Mouse (Mus musculus): ENCODE data around the gene Cdc42ep1. TPM values are rescaled to one million over a fixed set of nuclear protein-coding genes. Genes with fewer than 3 reads are reported as not detected.
"Not testable (repeated sequence)": the region's sequence is repeated elsewhere in the genome, so short reads cannot be mapped to it uniquely, and the experiment has no call there.

Cdc42ep1 gene
- polyA plus RNA-seq, 1 experiment from 2014 or later = 15.9 TPM

- peak overlapping the region; percentile 96 for H3K27ac ChIP-seq (ENCODE audit: low read depth, low read length)
- no peak; the same call in 1 of the 2 replicates for ATAC-seq
- no peaks in the 10 kb centered on the region for H3K27me3 ChIP-seq (replicated peaks; ENCODE audit: control insufficient read depth, insufficient read depth, low read length)
- WGBS = under 1% methylated on average over 16 of the region's 17 CpGs
- H3K9ac ChIP-seq (ENCODE audit: low read depth, low read length) = peak overlapping the region; percentile 75
- peaks cover 8% of the 10 kb centered on the region for H3K36me3 ChIP-seq (ENCODE audit: control insufficient read depth, insufficient read depth, low read length)
- H3K4me1 ChIP-seq (ENCODE audit: control insufficient read depth, insufficient read depth, low read depth, low read length) = peaks cover 21% of the 10 kb centered on the region
- peak overlapping the region; percentile 97 for H3K4me2 ChIP-seq (ENCODE audit: low read length)
- no peaks in the 10 kb centered on the region for H3K9me3 ChIP-seq (ENCODE audit: control insufficient read depth, low read length)
- peak overlapping the region; percentile 62 for H3K4me3 ChIP-seq (ENCODE audit: low read length)
These were observed 35.5 kb downstream of the Cdc42ep1 start for GRCm38 (mm10) chr15:78877810-78878390.

- H3K4me2 ChIP-seq (ENCODE audit: low read length); H3K4me3 ChIP-seq (ENCODE audit: low read length); H3K27ac ChIP-seq (ENCODE audit: low read depth, low read length); ATAC-seq; H3K9me3 ChIP-seq (ENCODE audit: control insufficient read depth, low read length); H3K27me3 ChIP-seq (replicated peaks; ENCODE audit: control insufficient read depth, insufficient read depth, low read length); H3K9ac ChIP-seq (ENCODE audit: low read depth, low read length): not testable (repeated sequence)
- WGBS = 77% methylated on average over 7 of the region's 7 CpGs
- Histone ChIP-seq H3K4me1 (ENCODE audit: control insufficient read depth, insufficient read depth, low read depth, low read length) (peaks cover 21% of the 10 kb centered on the region), H3K36me3 (ENCODE audit: control insufficient read depth, insufficient read depth, low read length) (peaks cover 18% of the 10 kb centered on the region)
These were observed 36.5 kb downstream of the Cdc42ep1 start for GRCm38 (mm10) chr15:78878792-78879516.

GRCm38 (mm10) chr15:78880432-78880831 is 38.0 kb downstream of the Cdc42ep1 start:
- H3K9ac ChIP-seq (ENCODE audit: low read depth, low read length) = peak overlapping the region; percentile 22; the same call in 1 of the 2 replicates
- H3K9me3 ChIP-seq (ENCODE audit: control insufficient read depth, low read length) = no peaks in the 10 kb centered on the region
- H3K27ac ChIP-seq (ENCODE audit: low read depth, low read length) = no peak overlapping the region
- no peak for ATAC-seq
- H3K36me3 ChIP-seq (ENCODE audit: control insufficient read depth, insufficient read depth, low read length) = peaks cover 28% of the 10 kb centered on the region
- H3K4me2 ChIP-seq (ENCODE audit: low read length) = no peak overlapping the region
- 93% methylated on average over 8 of the region's 8 CpGs for WGBS
- H3K27me3 ChIP-seq (replicated peaks; ENCODE audit: control insufficient read depth, insufficient read depth, low read length) = no peaks in the 10 kb centered on the region
- H3K4me1 ChIP-seq (ENCODE audit: control insufficient read depth, insufficient read depth, low read depth, low read length) = peaks cover 19% of the 10 kb centered on the region
- H3K4me3 ChIP-seq (ENCODE audit: low read length) = no peak overlapping the region

- Histone ChIP-seq H3K9me3 (ENCODE audit: control insufficient read depth, low read length) (no peaks in the 10 kb centered on the region), H3K4me3 (ENCODE audit: low read length) (no peak overlapping the region), H3K27me3 (replicated peaks; ENCODE audit: control insufficient read depth, insufficient read depth, low read length) (no peaks in the 10 kb centered on the region), H3K36me3 (ENCODE audit: control insufficient read depth, insufficient read depth, low read length) (peaks cover 33% of the 10 kb centered on the region), H3K4me2 (ENCODE audit: low read length) (no peak overlapping the region), H3K9ac (ENCODE audit: low read depth, low read length) (no peak overlapping the region), H3K27ac (ENCODE audit: low read depth, low read length) (no peak overlapping the region), H3K4me1 (ENCODE audit: control insufficient read depth, insufficient read depth, low read depth, low read length) (peaks cover 14% of the 10 kb centered on the region)
- ATAC-seq = no peak
- 85% methylated on average over 3 of the region's 3 CpGs for WGBS
These were observed 39.4 kb downstream of the Cdc42ep1 start for GRCm38 (mm10) chr15:78881828-78882227.

GRCm38 (mm10) chr15:78889401-78889853 is 47.0 kb downstream of the Cdc42ep1 start:
- no peaks in the 10 kb centered on the region for H3K27me3 ChIP-seq (replicated peaks; ENCODE audit: control insufficient read depth, insufficient read depth, low read length)
- no peak for ATAC-seq
- no peak overlapping the region for H3K27ac ChIP-seq (ENCODE audit: low read depth, low read length)
- no peaks in the 10 kb centered on the region for H3K9me3 ChIP-seq (ENCODE audit: control insufficient read depth, low read length)
- H3K4me1 ChIP-seq (ENCODE audit: control insufficient read depth, insufficient read depth, low read depth, low read length) = no peaks in the 10 kb centered on the region
- H3K4me3 ChIP-seq (ENCODE audit: low read length) = no peak overlapping the region
- peaks cover 35% of the 10 kb centered on the region for H3K36me3 ChIP-seq (ENCODE audit: control insufficient read depth, insufficient read depth, low read length)
- no peak overlapping the region for H3K9ac ChIP-seq (ENCODE audit: low read depth, low read length)
- WGBS = 35% methylated on average over 13 of the region's 13 CpGs
- no peak overlapping the region for H3K4me2 ChIP-seq (ENCODE audit: low read length)

- 69% methylated on average over 7 of the region's 7 CpGs for WGBS
- Histone ChIP-seq H3K4me3 (ENCODE audit: low read length) (no peak overlapping the region), H3K9ac (ENCODE audit: low read depth, low read length) (no peak overlapping the region), H3K27me3 (replicated peaks; ENCODE audit: control insufficient read depth, insufficient read depth, low read length) (no peaks in the 10 kb centered on the region), H3K4me1 (ENCODE audit: control insufficient read depth, insufficient read depth, low read depth, low read length) (no peaks in the 10 kb centered on the region), H3K4me2 (ENCODE audit: low read length) (no peak overlapping the region), H3K36me3 (ENCODE audit: control insufficient read depth, insufficient read depth, low read length) (peaks cover 20% of the 10 kb centered on the region), H3K27ac (ENCODE audit: low read depth, low read length) (no peak overlapping the region), H3K9me3 (ENCODE audit: control insufficient read depth, low read length) (no peaks in the 10 kb centered on the region)
- ATAC-seq = no peak
These were observed 50.0 kb downstream of the Cdc42ep1 start for GRCm38 (mm10) chr15:78892440-78892839.

GRCm38 (mm10) chr15:78894726-78895125 is 52.3 kb downstream of the Cdc42ep1 start:
- H3K9ac ChIP-seq (ENCODE audit: low read depth, low read length) = peak overlapping the region; percentile 22
- no peak for ATAC-seq
- H3K4me1 ChIP-seq (ENCODE audit: control insufficient read depth, insufficient read depth, low read depth, low read length) = peaks cover 1% of the 10 kb centered on the region; the same call in 1 of the 2 replicates
- no peak overlapping the region for H3K4me2 ChIP-seq (ENCODE audit: low read length)
- peaks cover 18% of the 10 kb centered on the region for H3K36me3 ChIP-seq (ENCODE audit: control insufficient read depth, insufficient read depth, low read length)
- no peaks in the 10 kb centered on the region for H3K9me3 ChIP-seq (ENCODE audit: control insufficient read depth, low read length)
- 0 out of 2 replicates have a peak overlapping the region, but pooled peaks have one; percentile 6 for H3K27ac ChIP-seq (ENCODE audit: low read depth, low read length)
- no peaks in the 10 kb centered on the region for H3K27me3 ChIP-seq (replicated peaks; ENCODE audit: control insufficient read depth, insufficient read depth, low read length)
- 79% methylated on average over 13 of the region's 13 CpGs for WGBS
- no peak overlapping the region for H3K4me3 ChIP-seq (ENCODE audit: low read length)

- Histone ChIP-seq H3K9me3 (ENCODE audit: control insufficient read depth, low read length) (no peaks in the 10 kb centered on the region), H3K27ac (ENCODE audit: low read depth, low read length) (no peak overlapping the region), H3K36me3 (ENCODE audit: control insufficient read depth, insufficient read depth, low read length) (peaks cover 16% of the 10 kb centered on the region), H3K4me3 (ENCODE audit: low read length) (no peak overlapping the region), H3K4me1 (ENCODE audit: control insufficient read depth, insufficient read depth, low read depth, low read length) (peaks cover 11% of the 10 kb centered on the region), H3K9ac (ENCODE audit: low read depth, low read length) (no peak overlapping the region), H3K27me3 (replicated peaks; ENCODE audit: control insufficient read depth, insufficient read depth, low read length) (peaks cover 7% of the 10 kb centered on the region), H3K4me2 (ENCODE audit: low read length) (no peak overlapping the region)
- ATAC-seq = no peak
- WGBS = 76% methylated on average over 2 of the region's 2 CpGs
These were observed 53.3 kb downstream of the Cdc42ep1 start for GRCm38 (mm10) chr15:78895741-78896140.

- Histone ChIP-seq H3K9ac (ENCODE audit: low read depth, low read length) (no peak overlapping the region), H3K27me3 (replicated peaks; ENCODE audit: control insufficient read depth, insufficient read depth, low read length) (peaks cover 10% of the 10 kb centered on the region), H3K4me1 (ENCODE audit: control insufficient read depth, insufficient read depth, low read depth, low read length) (peaks cover 12% of the 10 kb centered on the region), H3K4me2 (ENCODE audit: low read length) (no peak overlapping the region), H3K36me3 (ENCODE audit: control insufficient read depth, insufficient read depth, low read length) (peaks cover 14% of the 10 kb centered on the region), H3K9me3 (ENCODE audit: control insufficient read depth, low read length) (no peaks in the 10 kb centered on the region), H3K27ac (ENCODE audit: low read depth, low read length) (no peak overlapping the region), H3K4me3 (ENCODE audit: low read length) (no peak overlapping the region)
- no peak for ATAC-seq
- WGBS = 83% methylated on average over 3 of the region's 3 CpGs
These were observed 53.7 kb downstream of the Cdc42ep1 start for GRCm38 (mm10) chr15:78896149-78896548.
